Mouse (Mus musculus) liver, postnatal 0 days (tissue): ENCODE data around the gene Por.

Experiments
- CTCF ChIP-seq: sonication (generic); IDR thresholded peaks from 2 replicates; pipeline ENCODE4 v1.5.1; 2016; ENCODE audit warnings: antibody characterized with exemption, low read depth
- EP300 ChIP-seq: IDR thresholded peaks from 2 replicates; pipeline ENCODE4 v1.6.1; 2016; ENCODE audit warnings: antibody characterized with exemption, low read depth, mild to moderate bottlenecking

GRCm38 (mm10) chr5:135707855-135708254 lies 38.0 kb downstream of the Por start:
- TF ChIP-seq CTCF: no peak
- no peak for TF ChIP-seq EP300
